1 mouse cellular context compared by ENCODE assay signal in the genomic region with DNA sequence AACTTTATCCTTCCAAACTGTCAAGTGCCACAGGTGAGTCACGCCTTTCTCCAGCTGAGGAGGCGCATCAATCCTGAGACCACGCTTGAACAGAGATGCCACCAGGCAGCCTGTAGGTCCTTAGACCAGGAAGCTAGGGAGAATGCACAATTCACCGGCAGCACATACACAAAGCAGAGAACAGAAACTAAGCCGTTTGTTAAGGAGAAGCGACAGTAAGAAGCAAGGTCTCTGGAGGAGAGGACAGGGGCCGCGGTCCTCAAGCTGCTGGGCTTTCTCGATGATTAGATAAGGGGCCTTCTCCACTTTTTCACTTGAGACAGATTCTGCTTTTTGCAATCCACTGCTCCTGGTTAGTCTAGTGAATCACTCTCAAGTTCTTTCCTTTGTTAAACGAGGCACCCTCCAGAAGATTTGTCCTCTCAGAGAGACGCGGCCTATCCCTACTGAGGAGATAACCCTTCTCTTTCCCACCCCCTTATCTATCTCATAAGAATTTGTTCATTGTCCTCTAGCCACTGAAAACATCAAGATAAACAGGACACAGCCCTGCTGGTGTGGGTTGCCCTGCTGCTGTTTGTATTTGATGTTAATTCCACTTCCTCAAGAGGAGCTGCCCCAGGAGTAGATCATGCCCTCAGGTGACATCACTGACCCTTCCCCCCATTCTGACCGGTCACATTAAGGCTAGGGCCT.
A peak's percentile ranks its signal among the peaks of the same experiment; 100 is the strongest.
TF ChIP-seq lines count a peak whose summit lies in the region.

No protein-coding gene starts in this region.

TF ChIP-seq in MEL, 35 proteins besides CTCF, POLR2A, EP300 and RAD21 (continued from another document):
- no peak for TF ChIP-seq MAFK (IDR thresholded peaks at IDR 0.05; ENCODE audit: borderline replicate concordance, low read depth, low read length)
- 0 out of 2 replicates have a peak, but pooled peaks have one; percentile 27 for TF ChIP-seq CHD1 (IDR thresholded peaks at IDR 0.05; ENCODE audit: low read depth, low read length)
- peak; percentile 74 for TF ChIP-seq ZMIZ1 (IDR thresholded peaks at IDR 0.05; ENCODE audit: low read depth, low read length)
- no peak for TF ChIP-seq MAZ (IDR thresholded peaks at IDR 0.05; ENCODE audit: low read depth, low read length)
- TF ChIP-seq E2F4 (IDR thresholded peaks at IDR 0.05; ENCODE audit: borderline replicate concordance, low read depth, low read length) = no peak
- TF ChIP-seq SIN3A (IDR thresholded peaks at IDR 0.05; ENCODE audit: low read length) = no peak; the same call in 1 of the 2 replicates
- TF ChIP-seq NELFE (IDR thresholded peaks at IDR 0.05; ENCODE audit: low read depth, low read length) = no peak
- TF ChIP-seq GABPA (IDR thresholded peaks at IDR 0.05; ENCODE audit: low read depth, low read length) = no peak
- no peak for TF ChIP-seq POLR2AphosphoS2 (IDR thresholded peaks at IDR 0.05; ENCODE audit: low read length)
- no peak for TF ChIP-seq POLR2AphosphoS5 (IDR thresholded peaks at IDR 0.05; ENCODE audit: borderline replicate concordance, low read depth, low read length)
- TF ChIP-seq ZKSCAN1 (IDR thresholded peaks at IDR 0.05; ENCODE audit: low read depth, low read length) = no peak
- TF ChIP-seq KAT2A (conservative IDR thresholded peaks at IDR 0.05; ENCODE audit: low read depth, low read length) = no peak
- no peak for TF ChIP-seq USF1 (IDR thresholded peaks at IDR 0.05; ENCODE audit: low read depth, low read length)
- 0 out of 2 replicates have a peak, but pooled peaks have one; percentile 6 for TF ChIP-seq TAL1 (IDR thresholded peaks at IDR 0.05; ENCODE audit: low read length)
- TF ChIP-seq SMC3 (IDR thresholded peaks at IDR 0.05; ENCODE audit: low read depth, low read length) = peak; percentile 17; the same call in 1 of the 2 replicates
- no peak for TF ChIP-seq ELF1 (IDR thresholded peaks at IDR 0.05; ENCODE audit: low read depth, low read length)
- peak; percentile 39; the same call in 1 of the 2 replicates for TF ChIP-seq ETS1 (IDR thresholded peaks at IDR 0.05; ENCODE audit: low read depth, low read length)
- no peak for TF ChIP-seq NRF1 (IDR thresholded peaks at IDR 0.05; ENCODE audit: insufficient read depth, low read depth, low read length, poor library complexity, severe bottlenecking)
- no peak for TF ChIP-seq USF2 (IDR thresholded peaks at IDR 0.05; ENCODE audit: borderline replicate concordance in 1 of 2, insufficient read depth in 1 of 2, low read depth in 1 of 2, low read length in 2 of 2)
- no peak for TF ChIP-seq CHD2 (IDR thresholded peaks at IDR 0.05; ENCODE audit: low read length)
- no peak for TF ChIP-seq TCF12 (IDR thresholded peaks at IDR 0.05; ENCODE audit: low read depth, low read length)
- no peak for TF ChIP-seq RCOR1 (IDR thresholded peaks at IDR 0.05; ENCODE audit: low read depth, low read length)
- no peak for TF ChIP-seq MAX (IDR thresholded peaks at IDR 0.05; ENCODE audit: low read length)
- TF ChIP-seq UBTF (IDR thresholded peaks at IDR 0.05; ENCODE audit: borderline replicate concordance, insufficient read depth, low read depth, low read length) = no peak
- TF ChIP-seq ZNF384 (IDR thresholded peaks at IDR 0.05; ENCODE audit: low read depth, low read length) = no peak
- TF ChIP-seq TBP (IDR thresholded peaks at IDR 0.05; ENCODE audit: low read depth, low read length) = no peak
- TF ChIP-seq HCFC1 (IDR thresholded peaks at IDR 0.05; ENCODE audit: low read depth, low read length) = no peak
- TF ChIP-seq GATA1 (IDR thresholded peaks at IDR 0.05; ENCODE audit: low read depth, low read length) = peak; percentile 55
- no peak for TF ChIP-seq JUND (IDR thresholded peaks at IDR 0.05; ENCODE audit: low read depth, low read length)
TF ChIP-seq in MEL: peak in this region for 6.
